Mouse (Mus musculus) forebrain, embryonic 16.5 days (tissue): ENCODE results near the gene Celf2. TPM values are rescaled to one million over a fixed set of nuclear protein-coding genes. Genes with fewer than 3 reads are reported as not detected.

Experiments
- ATAC-seq: fragments of 200-750 bp; cut with Nextera tagmentation; 2 replicates; pipeline ENCODE4 v1.8.0; 2017; ENCODE audit warnings: mild to moderate bottlenecking, moderate library complexity
- H3K27ac ChIP-seq: fragments of 300-500 bp; sonication (generic); 2 replicates; pipeline ENCODE4 v1.5.1; 2014; ENCODE audit warnings: low read length, control low read depth
- H3K27me3 ChIP-seq: fragments of 300-500 bp; sonication (generic); replicated peaks from 2 replicates; pipeline ENCODE4 v1.6.1; 2014; ENCODE audit warnings: low read length; ENCODE audit not compliant: control insufficient read depth, insufficient read depth
- H3K36me3 ChIP-seq: fragments of 300-500 bp; sonication (generic); 2 replicates; pipeline ENCODE4 v1.6.1; 2014; ENCODE audit not compliant: control insufficient read depth, insufficient read depth
- H3K4me1 ChIP-seq: fragments of 300-500 bp; sonication (generic); replicated peaks from 2 replicates; pipeline ENCODE4 v1.6.1; 2014; ENCODE audit warnings: low read length; ENCODE audit not compliant: control insufficient read depth, insufficient read depth
- H3K4me2 ChIP-seq: fragments of 300-500 bp; sonication (generic); 2 replicates; pipeline ENCODE4 v1.6.1; 2014; ENCODE audit warnings: mild to moderate bottlenecking, low read length, control low read depth
- H3K4me3 ChIP-seq: fragments of 300-500 bp; sonication (generic); replicated peaks from 2 replicates; pipeline ENCODE4 v1.5.1; 2014; ENCODE audit warnings: mild to moderate bottlenecking, low read length, control low read depth
- H3K9ac ChIP-seq: fragments of 300-500 bp; sonication (generic); replicated peaks from 2 replicates; pipeline ENCODE4 v1.6.1; 2014; ENCODE audit warnings: low read depth, low read length, control low read depth
- H3K9me3 ChIP-seq: fragments of 300-500 bp; sonication (generic); 2 replicates; pipeline ENCODE4 v1.6.1; 2016; ENCODE audit warnings: low read length; ENCODE audit not compliant: control insufficient read depth
- WGBS: fragments of 180-500 bp; shearing (Covaris S2); extraction: QIAGEN DNeasy Blood & Tissue Kit; methylation state at CpG from one replicate; pipeline ENCODE4 v1.1.7; 2014; 5-methylcytosine and 5-hydroxymethylcytosine counted together
- polyA plus RNA-seq: library from polyadenylated mRNA; unstranded; fragments of >200 nt; fragmentation: Nextera tagmentation; extraction: Ambion mirVana; gene quantifications from 2 replicates; pipeline ENCODE4 v1.2.1, GENCODE M21; 2015

The Celf2 gene
- polyA plus RNA-seq, 1 experiment from 2014 or later = 348 TPM

- Histone ChIP-seq H3K4me1 (no peaks in the 10 kb centered on the region), H3K4me2 (no peak overlapping the region), H3K27ac (no peak overlapping the region), H3K9me3 (no peaks in the 10 kb centered on the region), H3K9ac (no peak overlapping the region), H3K27me3 (no peaks in the 10 kb centered on the region), H3K4me3 (no peak overlapping the region), H3K36me3 (no peaks in the 10 kb centered on the region)
- 79% methylated on average over 4 of the region's 4 CpGs for WGBS
- no peak for ATAC-seq
Measured at GRCm38 (mm10) chr2:7259616-7260015, 249.7 kb downstream of the Celf2 start.

DNA sequence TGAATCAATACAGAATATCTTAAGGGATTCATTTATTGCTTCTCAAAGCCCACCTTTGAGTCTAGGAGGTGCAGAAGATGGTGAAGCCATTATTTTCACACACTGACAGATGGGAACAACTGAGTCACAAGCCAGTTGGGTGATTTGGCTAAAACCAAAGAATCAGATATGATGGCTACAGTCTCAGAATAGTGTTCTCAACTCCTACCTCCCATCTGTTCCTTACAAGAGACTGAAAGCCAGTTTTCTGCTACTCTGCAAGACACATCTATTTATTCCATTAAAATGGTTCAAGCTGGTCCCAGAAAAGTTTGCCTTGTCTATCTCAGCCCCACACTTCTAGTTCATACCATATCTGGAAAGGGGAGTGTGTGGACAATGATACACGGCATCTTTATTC, 253.3 kb downstream of the Celf2 start:
- no peaks in the 10 kb centered on the region for H3K9me3 ChIP-seq
- no peaks in the 10 kb centered on the region for H3K27me3 ChIP-seq
- no peaks in the 10 kb centered on the region for H3K4me1 ChIP-seq
- H3K36me3 ChIP-seq = no peaks in the 10 kb centered on the region
- no peak for ATAC-seq
- WGBS = 93% methylated on average over 1 of the region's 1 CpGs
- no peak overlapping the region for H3K4me3 ChIP-seq
- H3K27ac ChIP-seq = no peak overlapping the region
- no peak overlapping the region for H3K9ac ChIP-seq
- H3K4me2 ChIP-seq = no peak overlapping the region

GRCm38 (mm10) chr2:7255386-7255785, 254.0 kb downstream of the Celf2 start:
- Histone ChIP-seq H3K27ac (no peak overlapping the region), H3K9ac (no peak overlapping the region), H3K4me2 (no peak overlapping the region), H3K9me3 (no peaks in the 10 kb centered on the region), H3K4me3 (no peak overlapping the region), H3K27me3 (no peaks in the 10 kb centered on the region), H3K36me3 (no peaks in the 10 kb centered on the region), H3K4me1 (no peaks in the 10 kb centered on the region)
- no peak for ATAC-seq
- 55% methylated on average over 3 of the region's 3 CpGs for WGBS

- no peak overlapping the region for H3K9ac ChIP-seq
- no peaks in the 10 kb centered on the region for H3K4me1 ChIP-seq
- no peak overlapping the region for H3K4me2 ChIP-seq
- H3K27ac ChIP-seq = no peak overlapping the region
- no peak overlapping the region for H3K4me3 ChIP-seq
- no peak for ATAC-seq
- H3K27me3 ChIP-seq = no peaks in the 10 kb centered on the region
- 80% methylated on average over 2 of the region's 2 CpGs for WGBS
- H3K9me3 ChIP-seq = no peaks in the 10 kb centered on the region
- no peaks in the 10 kb centered on the region for H3K36me3 ChIP-seq
Measured at GRCm38 (mm10) chr2:7250314-7250713, 259.0 kb downstream of the Celf2 start.

DNA sequence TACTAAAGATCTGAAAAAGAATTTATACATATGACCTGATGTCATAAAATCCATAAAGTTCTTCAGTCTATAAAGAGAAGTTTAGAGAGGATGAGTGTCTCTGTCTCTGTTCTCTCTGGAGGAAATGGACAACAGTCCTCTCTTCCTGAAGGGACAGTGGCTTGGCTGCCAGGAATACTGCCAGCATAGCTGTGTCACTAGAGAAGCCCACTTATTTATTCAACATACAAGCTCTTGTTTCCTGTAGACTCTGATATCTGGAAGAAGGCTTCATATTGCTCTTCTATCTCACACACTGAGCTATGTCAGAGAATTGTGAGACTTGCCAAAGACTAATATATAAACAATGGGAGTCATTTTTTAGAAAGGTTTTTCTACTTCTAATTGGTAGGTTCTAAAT, 260.4 kb downstream of the Celf2 start:
- no peak overlapping the region for H3K4me3 ChIP-seq
- H3K4me2 ChIP-seq = no peak overlapping the region
- no peak for ATAC-seq
- no peak overlapping the region for H3K9ac ChIP-seq
- no peaks in the 10 kb centered on the region for H3K36me3 ChIP-seq
- H3K27me3 ChIP-seq = no peaks in the 10 kb centered on the region
- no peak overlapping the region for H3K27ac ChIP-seq
- H3K9me3 ChIP-seq = no peaks in the 10 kb centered on the region
- no peaks in the 10 kb centered on the region for H3K4me1 ChIP-seq

DNA sequence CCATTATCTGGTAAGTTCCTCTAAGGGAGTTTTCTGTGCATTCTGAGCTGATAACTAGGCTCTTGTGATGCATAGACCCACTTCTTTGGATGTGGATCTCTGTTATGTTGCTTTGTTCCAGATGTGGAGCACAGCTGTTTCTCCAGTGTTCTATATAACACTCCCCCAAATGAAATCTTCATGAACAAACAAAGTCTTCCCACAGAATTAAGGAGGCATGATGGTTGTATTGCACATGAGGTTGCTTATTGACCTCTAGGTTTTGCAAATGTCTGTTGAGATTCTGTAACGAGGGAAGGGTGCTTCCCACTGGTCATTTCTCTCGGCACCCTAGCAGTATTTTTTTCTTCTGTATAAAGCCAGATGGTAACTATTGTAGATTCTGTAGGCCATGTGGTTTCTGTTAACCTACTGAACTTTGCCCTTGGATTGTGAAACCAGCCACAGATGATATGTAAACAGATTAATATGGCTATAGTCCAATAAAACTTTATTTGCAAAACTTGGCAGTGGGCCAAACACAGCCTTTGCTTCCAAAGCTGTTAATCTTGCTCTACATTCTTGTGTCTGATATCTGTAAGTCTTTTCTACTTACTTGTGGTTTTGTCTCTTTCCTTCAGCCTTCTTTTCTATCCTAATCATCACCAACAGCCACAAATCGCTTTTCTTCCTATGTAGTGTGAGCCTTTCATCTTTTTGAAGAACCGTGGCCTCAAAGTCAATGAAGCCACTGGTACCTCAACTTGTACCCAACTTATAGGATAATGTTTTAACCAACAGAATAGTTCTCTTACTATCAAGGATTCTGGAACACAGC, 263.2 kb downstream of the Celf2 start:
- no peaks in the 10 kb centered on the region for H3K27me3 ChIP-seq
- no peak overlapping the region for H3K9ac ChIP-seq
- no peaks in the 10 kb centered on the region for H3K36me3 ChIP-seq
- 0 out of 2 replicates have a peak, but pooled peaks cover 5% of the 10 kb centered on the region for H3K4me1 ChIP-seq
- no peak overlapping the region for H3K4me2 ChIP-seq
- no peak overlapping the region for H3K4me3 ChIP-seq
- no peak overlapping the region for H3K27ac ChIP-seq
- 75% methylated on average over 4 of the region's 4 CpGs for WGBS
- no peaks in the 10 kb centered on the region for H3K9me3 ChIP-seq
- ATAC-seq = no peak

- Histone ChIP-seq H3K36me3 (no peaks in the 10 kb centered on the region), H3K4me1 (0 out of 2 replicates have a peak, but pooled peaks cover 5% of the 10 kb centered on the region), H3K27me3 (no peaks in the 10 kb centered on the region), H3K9me3 (no peaks in the 10 kb centered on the region), H3K27ac (no peak overlapping the region; the same call in 1 of the 2 replicates), H3K9ac (no peak overlapping the region), H3K4me2 (no peak overlapping the region), H3K4me3 (no peak overlapping the region)
- WGBS = 81% methylated on average over 1 of the region's 1 CpGs
- ATAC-seq = no peak
Measured at GRCm38 (mm10) chr2:7242139-7242538, 267.2 kb downstream of the Celf2 start.

GRCm38 (mm10) chr2:7241523-7241941, 267.8 kb downstream of the Celf2 start:
- H3K36me3 ChIP-seq = no peaks in the 10 kb centered on the region
- no peak overlapping the region for H3K9ac ChIP-seq
- H3K4me1 ChIP-seq = 0 out of 2 replicates have a peak, but pooled peaks cover 5% of the 10 kb centered on the region
- H3K9me3 ChIP-seq = no peaks in the 10 kb centered on the region
- H3K4me2 ChIP-seq = no peak overlapping the region
- 34% methylated on average over 4 of the region's 4 CpGs for WGBS
- H3K27ac ChIP-seq = peak overlapping the region; percentile 58
- peak; percentile 61 for ATAC-seq
- H3K4me3 ChIP-seq = no peak overlapping the region
- H3K27me3 ChIP-seq = no peaks in the 10 kb centered on the region

DNA sequence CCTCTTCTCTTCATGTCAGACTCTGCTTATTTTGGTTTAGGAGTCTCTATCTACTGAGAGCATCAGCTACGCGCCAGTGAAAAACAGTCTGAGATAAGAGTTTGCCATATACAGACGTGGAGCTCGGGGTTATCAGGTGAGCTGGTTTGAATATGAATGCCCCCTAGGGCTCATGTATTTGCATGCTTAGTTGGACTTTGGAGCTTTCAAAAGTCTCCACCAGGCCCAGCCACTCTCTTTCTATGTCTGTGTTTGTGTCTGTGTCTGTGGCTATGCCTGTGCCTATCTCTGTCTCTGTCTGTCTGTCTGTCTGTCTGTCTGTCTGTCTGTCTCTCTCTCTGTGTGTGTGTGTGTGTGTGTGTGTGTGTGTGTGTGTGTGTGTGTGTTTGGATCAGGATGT, 272.1 kb downstream of the Celf2 start:
- Histone ChIP-seq H3K36me3 (no peaks in the 10 kb centered on the region), H3K9me3 (no peaks in the 10 kb centered on the region), H3K27ac (no peak overlapping the region), H3K9ac (no peak overlapping the region), H3K4me2 (no peak overlapping the region), H3K4me1 (peaks cover 15% of the 10 kb centered on the region), H3K4me3 (no peak overlapping the region), H3K27me3 (no peaks in the 10 kb centered on the region)
- no peak for ATAC-seq
- 90% methylated on average over 4 of the region's 4 CpGs for WGBS
